Mouse (Mus musculus) thymus, adult 2 months (tissue): ENCODE results near the gene OR5BS1P. TPM values are rescaled to one million over a fixed set of nuclear protein-coding genes. Genes with fewer than 3 reads are reported as not detected.

ENCODE experiments used
- DNase-seq: peaks from one replicate; pipeline ENCODE4 v3.0.0; 2021
- H3K27ac ChIP-seq: fragments of 200-500 bp; 2 replicates; pipeline ENCODE4 v1.5.1; 2012; ENCODE audit warnings: low read length, control low read depth; ENCODE audit not compliant: control insufficient read depth, insufficient read depth
- H3K27me3 ChIP-seq: fragments of 200-500 bp; 2 replicates; pipeline ENCODE4 v1.6.1; 2012; ENCODE audit warnings: mild to moderate bottlenecking, low read length, moderate library complexity, mixed read lengths; ENCODE audit not compliant: control insufficient read depth, insufficient read depth
- H3K36me3 ChIP-seq: fragments of 200-500 bp; 2 replicates; pipeline ENCODE4 v1.6.1; 2012; ENCODE audit warnings: mild to moderate bottlenecking, low read length, moderate library complexity; ENCODE audit not compliant: control insufficient read depth, insufficient read depth
- H3K4me1 ChIP-seq: fragments of 200-500 bp; replicated peaks from 2 replicates; pipeline ENCODE4 v1.6.1; 2012; ENCODE audit warnings: low read length; ENCODE audit not compliant: control insufficient read depth, insufficient read depth
- H3K4me3 ChIP-seq: fragments of 200-500 bp; 2 replicates; pipeline ENCODE4 v1.5.1; 2012; ENCODE audit warnings: mild to moderate bottlenecking, low read length, control low read depth, moderate library complexity; ENCODE audit not compliant: control insufficient read depth, insufficient read depth
- CTCF ChIP-seq: fragments of 200-500 bp; IDR thresholded peaks from 2 replicates; pipeline ENCODE4 v1.5.1; 2012; ENCODE audit warnings: mild to moderate bottlenecking, control low read depth, low read length, moderate library complexity, borderline replicate concordance; ENCODE audit not compliant: control insufficient read depth, poor library complexity, insufficient read depth; ENCODE audit errors: extremely low read depth
- POLR2A ChIP-seq: fragments of 200-500 bp; IDR thresholded peaks from 2 replicates; pipeline ENCODE4 v1.6.1; 2012; ENCODE audit warnings: mild to moderate bottlenecking, low read length, control low read depth, moderate library complexity; ENCODE audit not compliant: control insufficient read depth, poor library complexity, insufficient read depth; ENCODE audit errors: extremely low read depth
- WGBS: fragments of 180-500 bp; shearing (Covaris S2); methylation state at CpG from one replicate; pipeline ENCODE4 v1.1.7; 2018; 5-methylcytosine and 5-hydroxymethylcytosine counted together
- polyA plus RNA-seq: library from polyadenylated mRNA; depleted of rRNA; stranded (reverse); fragments of >200 nt; gene quantifications from 2 replicates; pipeline ENCODE4 v1.2.3, GENCODE M21; 2012

OR5BS1P gene
- polyA plus RNA-seq, 1 experiment: not detected

DNA sequence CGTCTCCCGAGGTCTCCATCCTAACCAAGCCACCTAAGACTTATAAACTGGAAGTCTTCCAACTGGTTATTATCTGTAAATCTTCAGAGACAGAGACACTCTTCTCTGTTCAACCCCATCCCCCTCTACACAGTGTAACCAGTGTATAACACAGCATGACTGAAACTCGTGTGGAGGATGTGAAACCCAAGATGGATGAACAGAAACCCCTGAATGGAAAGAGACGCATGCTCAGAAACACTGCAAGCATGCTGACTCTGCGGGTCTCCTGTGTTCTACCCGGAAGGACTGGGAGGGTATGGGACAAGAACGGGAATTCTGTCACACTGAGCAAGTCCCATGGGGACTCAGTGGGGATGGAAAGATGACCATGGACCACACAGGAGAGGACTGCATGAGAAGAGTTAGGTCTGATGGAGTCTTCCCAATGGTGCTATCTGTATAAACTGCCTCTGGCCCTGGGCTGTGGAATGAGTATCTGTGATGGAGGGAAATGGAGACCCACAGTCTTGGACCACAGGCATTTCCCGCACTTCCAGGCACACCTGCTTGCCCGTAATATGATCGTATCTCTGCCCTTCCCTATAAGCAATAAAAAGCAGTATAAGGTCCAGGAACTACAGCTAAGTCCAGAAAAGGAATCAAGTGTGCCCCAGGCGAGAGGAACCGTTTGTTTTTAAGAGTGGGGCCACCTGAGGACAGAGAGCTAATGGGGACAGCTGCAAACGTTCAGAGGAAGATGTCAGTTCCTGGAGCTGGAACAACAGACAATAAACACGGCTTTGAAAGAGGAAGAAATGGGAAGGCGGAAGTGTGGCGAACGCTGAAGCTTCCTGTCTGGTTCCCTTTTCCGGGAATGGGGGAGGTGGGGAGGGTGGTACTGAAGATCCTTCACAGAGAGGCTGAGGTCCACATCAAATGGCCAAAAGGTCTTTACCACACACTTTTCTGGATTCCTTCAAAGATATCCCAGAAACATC lies 14.5 kb downstream of the OR5BS1P start:
- TF ChIP-seq CTCF (no peak), POLR2A (no peak)
- Histone ChIP-seq H3K27me3 (no peaks in the 10 kb centered on the region), H3K4me3 (no peak overlapping the region), H3K27ac (no peak overlapping the region), H3K4me1 (peaks cover 17% of the 10 kb centered on the region), H3K36me3 (no peaks in the 10 kb centered on the region)
- no peak for DNase-seq
- 29% methylated on average over 18 of the region's 18 CpGs for WGBS

DNA sequence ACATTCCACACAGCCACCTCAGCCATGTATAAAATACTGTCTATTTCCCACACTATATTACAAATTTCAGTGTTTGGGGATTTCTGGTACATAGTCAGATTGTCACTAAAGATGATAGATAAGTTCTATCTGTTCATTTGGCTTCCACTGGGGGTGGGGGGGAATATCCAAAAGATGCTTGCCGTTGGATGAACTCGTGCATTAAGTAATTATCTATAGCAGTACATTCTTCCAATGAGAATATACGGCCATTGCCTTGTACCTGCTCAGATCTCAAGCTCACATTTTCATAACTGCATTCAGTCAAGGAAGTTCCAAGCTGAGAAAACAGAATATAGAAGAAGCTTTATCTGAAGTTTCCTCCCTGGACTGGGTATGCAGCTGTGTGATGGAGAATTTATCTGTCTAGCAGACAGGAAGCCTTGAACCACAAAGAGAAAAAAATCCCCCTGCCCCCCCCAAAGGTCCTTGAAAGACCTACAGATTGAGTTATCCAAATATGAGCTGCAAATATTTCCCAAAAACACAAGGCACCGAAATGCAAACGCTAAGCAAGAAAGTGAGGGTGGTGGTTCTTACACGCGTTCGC lies 16.8 kb downstream of the OR5BS1P start:
- WGBS: 21% methylated on average over 8 of the region's 8 CpGs
- Histone ChIP-seq H3K36me3 (no peaks in the 10 kb centered on the region), H3K4me3 (no peak overlapping the region), H3K4me1 (peaks cover 15% of the 10 kb centered on the region), H3K27me3 (no peaks in the 10 kb centered on the region), H3K27ac (no peak overlapping the region)
- TF ChIP-seq POLR2A (no peak), CTCF (no peak)
- DNase-seq: peak; percentile 19

DNA sequence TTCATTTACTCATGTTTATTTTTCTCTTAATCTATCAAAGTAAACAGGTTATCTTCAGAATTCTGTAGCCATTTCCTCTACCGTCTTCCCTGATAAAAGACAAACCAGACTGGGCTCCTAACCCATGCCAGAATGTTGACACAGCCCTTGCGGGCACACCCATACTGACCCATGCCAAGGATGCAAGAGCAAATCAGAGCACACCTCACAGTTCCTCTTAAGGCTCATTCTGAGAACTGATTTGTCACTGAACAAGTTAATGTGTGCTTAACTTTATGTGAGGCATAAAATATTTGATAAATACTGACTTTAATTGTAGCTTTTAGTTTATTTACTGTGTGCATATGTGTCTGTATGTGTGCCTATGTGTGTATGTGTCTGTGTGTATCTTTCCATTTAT lies 21.6 kb downstream of the OR5BS1P start:
- WGBS: 93% methylated on average over 2 of the region's 2 CpGs

DNA sequence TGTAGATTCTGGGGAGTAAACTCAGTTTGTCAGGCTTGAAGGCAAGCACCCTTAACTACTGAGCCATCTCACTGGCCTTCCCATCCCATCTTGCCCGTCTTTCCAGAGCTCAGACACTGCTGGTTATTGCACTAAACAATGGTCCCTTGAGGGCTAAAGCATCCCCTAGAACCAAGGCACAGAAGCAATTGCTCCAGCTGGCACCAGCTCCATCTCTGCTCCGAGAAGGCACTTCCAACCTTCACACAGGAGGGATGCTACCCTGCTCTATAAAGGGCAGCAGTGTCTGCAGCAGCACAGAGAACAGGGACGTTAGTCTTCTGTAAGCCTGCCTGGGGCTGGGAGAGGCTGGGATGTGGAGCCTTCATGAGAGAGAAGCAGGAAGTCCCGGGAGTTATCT lies 22.4 kb downstream of the OR5BS1P start, which contains the start of gene Olfr279:
Gene Olfr279, plus strand, starts transcription at position 301 of the 400 bp plus-strand sequence.
- TF ChIP-seq POLR2A: no peak
- TF ChIP-seq CTCF: no peak
- Histone ChIP-seq H3K27me3 (no peaks in the 10 kb centered on the region), H3K4me1 (no peaks in the 10 kb centered on the region; the same call in 1 of the 2 replicates), H3K36me3 (no peaks in the 10 kb centered on the region), H3K4me3 (no peak within 1 kb of the TSS), H3K27ac (no peak within 1 kb of the TSS)
- DNase-seq: no peak
- 88% methylated on average over 4 of the region's 4 CpGs for WGBS

More for the DNA sequence above, 21.6 kb downstream of the OR5BS1P start:
- H3K27me3 ChIP-seq: no peaks in the 10 kb centered on the region
- H3K4me3 ChIP-seq: no peak overlapping the region
- H3K27ac ChIP-seq: no peak overlapping the region
- DNase-seq: no peak
- no peak for TF ChIP-seq CTCF
- no peak for TF ChIP-seq POLR2A
- H3K36me3 ChIP-seq: no peaks in the 10 kb centered on the region
- peaks cover 2% of the 10 kb centered on the region; the same call in 1 of the 2 replicates for H3K4me1 ChIP-seq

DNA sequence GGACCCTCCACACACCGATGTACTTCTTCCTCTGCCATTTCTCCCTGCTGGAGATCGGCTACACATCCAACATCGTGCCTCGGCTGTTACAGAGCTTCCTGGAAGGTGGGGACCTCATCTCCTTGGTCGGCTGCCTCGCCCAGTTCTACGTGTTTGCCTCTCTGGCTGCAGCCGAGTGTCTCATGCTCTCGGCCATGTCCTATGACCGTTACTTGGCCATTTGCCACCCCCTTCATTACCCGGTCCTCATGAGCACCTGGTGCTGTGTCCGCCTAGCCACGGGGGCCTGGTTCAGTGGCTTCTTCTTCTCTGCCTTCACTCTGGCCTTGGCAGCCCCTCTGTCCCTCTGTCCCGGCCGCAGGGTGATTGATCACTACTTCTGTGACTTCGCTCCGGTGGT lies 27.9 kb downstream of the OR5BS1P start:
- H3K27ac ChIP-seq: no peak overlapping the region
- no peaks in the 10 kb centered on the region for H3K27me3 ChIP-seq
- TF ChIP-seq POLR2A (no peak), CTCF (no peak)
- no peak for DNase-seq
- no peak overlapping the region for H3K4me3 ChIP-seq
- 93% methylated on average over 17 of the region's 17 CpGs for WGBS
- no peaks in the 10 kb centered on the region for H3K36me3 ChIP-seq
- H3K4me1 ChIP-seq: no peaks in the 10 kb centered on the region

GRCm38 (mm10) chr15:98503317-98503716 lies 33.6 kb downstream of the OR5BS1P start:
- 91% methylated on average over 3 of the region's 3 CpGs for WGBS
- TF ChIP-seq CTCF (no peak), POLR2A (no peak)
- DNase-seq: no peak
- Histone ChIP-seq H3K36me3 (no peaks in the 10 kb centered on the region), H3K4me1 (peaks cover 24% of the 10 kb centered on the region), H3K27ac (no peak overlapping the region), H3K4me3 (no peak overlapping the region), H3K27me3 (no peaks in the 10 kb centered on the region)

DNA sequence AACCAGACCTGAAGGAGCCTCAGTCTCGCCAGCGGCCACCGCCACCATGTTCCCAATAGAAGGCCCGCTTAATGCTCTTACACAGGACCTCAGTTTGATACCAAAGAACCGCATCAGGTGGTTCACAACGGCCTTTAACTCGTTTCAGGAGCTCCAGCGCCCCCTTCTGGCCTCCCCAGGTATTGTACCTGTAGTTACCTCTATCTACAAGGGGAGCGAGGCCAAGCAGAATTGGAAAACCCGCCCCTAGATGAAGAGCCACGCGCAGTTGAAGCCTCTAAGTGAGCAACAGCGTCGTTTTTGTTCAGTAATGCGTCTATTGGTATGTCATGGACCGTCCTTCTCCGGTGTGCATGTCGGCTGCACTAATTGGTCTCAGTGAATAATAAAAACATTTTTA lies 34.8 kb downstream of the OR5BS1P start:
- H3K36me3 ChIP-seq: no peaks in the 10 kb centered on the region
- H3K27ac ChIP-seq: no peak overlapping the region
- H3K27me3 ChIP-seq: no peaks in the 10 kb centered on the region
- 15% methylated on average over 18 of the region's 18 CpGs for WGBS
- peak; percentile 84 for DNase-seq
- H3K4me3 ChIP-seq: no peak overlapping the region
- TF ChIP-seq CTCF (peak; percentile 78; the same call in 1 of the 2 replicates), POLR2A (no peak)
- H3K4me1 ChIP-seq: peaks cover 24% of the 10 kb centered on the region
